Comparison of ENCODE assay signal across 19 mouse cellular contexts in the genomic region with DNA sequence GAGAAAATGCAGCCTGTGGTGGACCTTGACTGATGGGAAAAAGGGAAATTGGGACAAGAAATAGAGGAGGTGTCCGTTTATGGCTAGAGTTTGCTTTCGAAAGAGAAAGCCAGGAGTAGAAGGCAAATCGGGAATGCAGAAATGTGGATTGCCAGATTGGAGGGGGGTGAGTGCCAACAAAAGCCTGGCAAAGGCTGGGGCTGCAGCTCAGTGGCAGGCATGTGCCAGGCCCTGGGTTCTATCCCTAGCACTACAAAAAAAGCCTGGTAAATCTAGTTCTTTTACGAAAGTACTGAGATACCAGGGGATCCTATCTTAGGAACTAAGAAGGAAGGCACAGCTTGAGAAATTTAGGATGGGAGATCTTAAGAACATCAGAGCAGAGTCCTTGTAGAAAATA.
DNase-seq lines count a peak whose midpoint lies in the region; TF ChIP-seq lines count a peak whose summit lies in the region.
"Had no signal": no experiment of that assay in that cellular context is flagged by ENCODE, and none has a peak within 500 bp of the region (broad histone marks: within the 10 kb centered on the region; RNA-seq: fewer than 3 reads in every experiment).

No protein-coding gene starts in this region.

- DNase-seq in layer of hippocampus, adult 11-12 months (ENCODE audit: low spot score) = peak; percentile 16
- DNase-seq in layer of hippocampus, adult 9-10 months (ENCODE audit: low spot score) = no peak
- peak; percentile 9 for DNase-seq in cerebellum, adult 9-10 months
- DNase-seq in cerebellum, postnatal 25 days = peak; percentile 30 to 35
- DNase-seq in right cerebral cortex, postnatal 10 days (ENCODE audit: low spot score in 2 of 2) = peak; percentile 26 to 31
- DNase-seq in gastrocnemius, adult 2 months = no peak
- no peak for DNase-seq in natural killer cell, adult 2 months (ENCODE audit: low spot score in 2 of 2)
- DNase-seq: adrenal gland, adult 2 months; heart, postnatal 10 days; lung, embryonic 14.5 days; spleen, adult 18-20 months had no signal

- intact Hi-C loops in gastrocnemius, adult 2 months (cut with DNase I) = no loop called here

- no peak overlapping the region for H3K27ac ChIP-seq in gastrocnemius, adult 2 months
- H3K27ac ChIP-seq: embryonic facial prominence, embryonic 12.5 days; heart, embryonic 10.5 days; hindbrain, embryonic 14.5 days; intestine, embryonic 15.5 days; kidney, embryonic 15.5 days; limb, embryonic 10.5 days; midbrain, embryonic 12.5 days; neural tube, embryonic 15.5 days had no signal

- no peak for TF ChIP-seq CTCF in gastrocnemius, adult 2 months (IDR thresholded peaks at IDR 0.05)

- H3K4me3 ChIP-seq in gastrocnemius, adult 2 months = no peak overlapping the region
- H3K4me3 ChIP-seq: embryonic facial prominence, embryonic 12.5 days; heart, embryonic 10.5 days; intestine, embryonic 15.5 days; kidney, embryonic 15.5 days; limb, embryonic 10.5 days; midbrain, embryonic 12.5 days; neural tube, embryonic 15.5 days had no signal

Comparison
In these comparisons a context has a peak if more than half of its experiments do, and no peak if none do; other contexts are left out.
1. DNase-seq: peak in layer of hippocampus, adult 11-12 months (single experiment), cerebellum, adult 9-10 months (single experiment), cerebellum, postnatal 25 days (2 of 2) and right cerebral cortex, postnatal 10 days (2 of 2); none in layer of hippocampus, adult 9-10 months (single experiment), gastrocnemius, adult 2 months (single experiment) and natural killer cell, adult 2 months (0 of 2).